Mouse (Mus musculus) right cerebral cortex, postnatal 25 days (tissue): ENCODE results near the gene Aldh5a1.

ENCODE experiments used
- DNase-seq: peaks from one replicate; pipeline ENCODE4 v3.0.0; 2022

Gene Aldh5a1

DNA sequence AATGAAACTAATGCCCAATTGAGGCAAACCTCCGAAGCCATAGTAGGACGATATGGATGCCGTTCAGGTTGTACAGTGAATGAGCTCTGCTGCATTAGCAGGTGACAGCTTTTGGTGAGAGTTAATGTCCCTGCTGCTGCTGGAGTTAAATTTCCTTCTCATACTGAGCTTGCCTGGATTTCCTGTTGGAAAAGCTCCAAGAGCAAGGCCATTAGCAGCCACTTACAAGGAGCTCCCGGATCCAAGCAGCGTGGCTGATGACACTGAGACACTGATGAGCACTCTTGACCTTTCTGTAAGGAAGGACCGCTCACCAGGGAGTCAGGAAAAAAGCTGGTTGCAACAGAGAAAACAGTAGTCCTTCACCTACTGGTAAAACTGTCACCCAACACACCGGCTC, 75.4 kb downstream of the Aldh5a1 start:
- DNase-seq, result no peak

- no peak for DNase-seq
Observed at GRCm38 (mm10) chr13:24861084-24861483, 76.4 kb downstream of the Aldh5a1 start.

DNA sequence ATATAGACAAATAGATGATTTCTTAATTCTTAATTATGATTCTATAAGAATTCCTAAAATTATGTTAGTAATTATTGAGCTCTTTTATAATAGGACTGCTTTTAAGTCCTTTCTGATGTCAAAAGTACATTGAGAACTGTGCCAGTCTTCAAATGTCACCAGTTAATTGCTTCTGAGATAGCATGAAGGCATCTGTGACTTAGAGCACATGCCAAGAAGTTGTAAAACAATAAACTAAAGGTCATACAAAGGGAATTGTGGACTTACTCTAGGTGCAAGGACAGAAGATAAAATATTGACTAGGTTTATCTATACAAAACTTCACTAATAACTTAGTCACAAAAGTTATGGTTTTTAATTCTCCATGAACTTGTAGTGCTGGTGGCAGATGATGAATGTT, 78.3 kb downstream of the Aldh5a1 start:
- no peak for DNase-seq
